Mouse (Mus musculus) gastrocnemius, adult 18-20 months (tissue): ENCODE data around the gene Cdk5. TPM values are rescaled to one million over a fixed set of nuclear protein-coding genes. Genes with fewer than 3 reads are reported as not detected.

Source experiments
- DNase-seq: peaks from one replicate; pipeline ENCODE4 v3.0.0; 2021; ENCODE audit warnings: low spot score
- total RNA-seq, 2 experiments: library from RNA; stranded (reverse); gene quantifications; 2 replicates each; pipeline ENCODE4 v1.2.3; 2021

The Cdk5 gene
- total RNA-seq, 2 experiments from 2014 or later: 10.5 to 11.2 TPM

- DNase-seq: no peak
Measured at GRCm38 (mm10) chr5:24379501-24379900, 43.8 kb downstream of the Cdk5 start.

- no peak for DNase-seq
Measured at GRCm38 (mm10) chr5:24378700-24379099, 44.6 kb downstream of the Cdk5 start.

- DNase-seq: no peak
Measured at GRCm38 (mm10) chr5:24374666-24375328, 48.5 kb downstream of the Cdk5 start.

GRCm38 (mm10) chr5:24374216-24374615 lies 49.1 kb downstream of the Cdk5 start:
- DNase-seq: no peak

GRCm38 (mm10) chr5:24373807-24374206 lies 49.5 kb downstream of the Cdk5 start:
- no peak for DNase-seq

- DNase-seq: no peak
Measured at GRCm38 (mm10) chr5:24369767-24370166, 53.6 kb downstream of the Cdk5 start.

Other genes with a start within 250 kb of the Cdk5 start
- gene Kcnh2, start 71.9 kb downstream of the Cdk5 start, total RNA-seq: 1 to 10 TPM; 1.1 to 1.5 TPM
- 1 to 10 TPM; 4.3 to 8.1 TPM for gene Nos3, start 58.7 kb downstream of the Cdk5 start, total RNA-seq
- under 1 TPM; 0.16 to 0.19 TPM for gene Atg9b, start 31.4 kb downstream of the Cdk5 start, total RNA-seq
- gene Abcb8, start 29.9 kb downstream of the Cdk5 start, total RNA-seq: 10 to 100 TPM; 30.4 to 40.3 TPM
- under 1 TPM; 0.32 to 0.38 TPM for gene Asic3, start 10.1 kb downstream of the Cdk5 start, total RNA-seq
- gene Slc4a2, start 307 bp upstream of the Cdk5 start, total RNA-seq: 10 to 100 TPM; 13.9 to 14.3 TPM
- gene Fastk, start 21.8 kb upstream of the Cdk5 start, total RNA-seq: 100 to 1,000 TPM; 183 to 194 TPM
- gene Tmub1, start 24.3 kb upstream of the Cdk5 start, total RNA-seq: 10 to 100 TPM; 17.7 to 23.3 TPM
- 10 to 100 TPM; 74.3 to 84.7 TPM for gene Agap3, start 28.6 kb upstream of the Cdk5 start, total RNA-seq
- gene Gbx1, start 103.7 kb upstream of the Cdk5 start, total RNA-seq: not detected
- gene Asb10, start 117.4 kb upstream of the Cdk5 start, total RNA-seq: 100 to 1,000 TPM; 101 to 107 TPM
- not detected for gene 4931409K22Rik, start 133.3 kb upstream of the Cdk5 start, total RNA-seq
- 100 to 1,000 TPM; 108 to 112 TPM for gene Abcf2, start 153.9 kb upstream of the Cdk5 start, total RNA-seq
- 10 to 100 TPM in 1 of 2 experiments, 1 to 10 TPM in 1; 8.9 to 10.3 TPM for gene Chpf2, start 163.2 kb upstream of the Cdk5 start, total RNA-seq
- gene Smarcd3, start 200.9 kb upstream of the Cdk5 start, total RNA-seq: 100 to 1,000 TPM; 199 to 207 TPM